Mouse (Mus musculus): ENCODE data around the gene Aamp. TPM values are rescaled to one million over a fixed set of nuclear protein-coding genes. Genes with fewer than 3 reads are reported as not detected.

Aamp gene
- polyA plus RNA-seq, 1 experiment: 386 TPM

GRCm38 (mm10) chr1:74236590-74237317, 47.8 kb downstream of the Aamp start:
- no peak for TF ChIP-seq GATA1 (IDR thresholded peaks at IDR 0.05; ENCODE audit: low read length)

GRCm38 (mm10) chr1:74235938-74236589, 48.5 kb downstream of the Aamp start, which contains the start of gene Arpc2:
Gene Arpc2, plus strand, starts transcription at chr1:74236084.
- TF ChIP-seq GATA1 (IDR thresholded peaks at IDR 0.05; ENCODE audit: low read length): no peak

GRCm38 (mm10) chr1:74230992-74231391, 53.5 kb downstream of the Aamp start:
- no peak for TF ChIP-seq GATA1 (IDR thresholded peaks at IDR 0.05; ENCODE audit: low read length)

GRCm38 (mm10) chr1:74229942-74230341, 54.6 kb downstream of the Aamp start:
- TF ChIP-seq GATA1 (IDR thresholded peaks at IDR 0.05; ENCODE audit: low read length): no peak

Other genes starting within 250 kb of the Aamp start
- 0.75 and 0.85 TPM in 2 replicates for gene Tns1, start 160.3 kb downstream of the Aamp start, polyA plus RNA-seq (2012)
- gene Rufy4, start 159.2 kb downstream of the Aamp start, polyA plus RNA-seq (2012): not detected in 2 replicates
- gene Cxcr2, start 130.7 kb downstream of the Aamp start, polyA plus RNA-seq (2012): 0.02 TPM in 1 of 2 replicates, not detected in the other
- not detected in 2 replicates for gene Cxcr1, start 90.1 kb downstream of the Aamp start, polyA plus RNA-seq (2012)
- 655 and 745 TPM in 2 replicates for gene Arpc2, start 48.7 kb downstream of the Aamp start, polyA plus RNA-seq (2012)
- gene Gpbar1, start 6.2 kb downstream of the Aamp start, polyA plus RNA-seq (2012): not detected in 2 replicates
- gene Pnkd, start 192 bp upstream of the Aamp start, polyA plus RNA-seq (2012): 165 and 228 TPM in 2 replicates
- gene Tmbim1, start 20.9 kb upstream of the Aamp start, polyA plus RNA-seq (2012): 180 and 214 TPM in 2 replicates
- gene Catip, start 77.4 kb upstream of the Aamp start, polyA plus RNA-seq (2012): not detected in 2 replicates
- not detected in 2 replicates for gene Slc11a1, start 90.5 kb upstream of the Aamp start, polyA plus RNA-seq (2012)
- gene Ctdsp1, start 106.8 kb upstream of the Aamp start, polyA plus RNA-seq (2012): 342 and 395 TPM in 2 replicates
- 0.11 and 0.22 TPM in 2 replicates for gene Vil1, start 124.6 kb upstream of the Aamp start, polyA plus RNA-seq (2012)
- gene Cnot9, start 221.3 kb upstream of the Aamp start, polyA plus RNA-seq (2012): 34.8 and 35.0 TPM in 2 replicates